Mouse (Mus musculus) megakaryocyte progenitor cell, adult 5-6 weeks (primary cell): ENCODE results near the gene Tmem147. TPM values are rescaled to one million over a fixed set of nuclear protein-coding genes. Genes with fewer than 3 reads are reported as not detected.

ENCODE experiments used
- ATAC-seq: replicated peaks from 2 replicates; pipeline ENCODE4 v1.8.0; 2016; ENCODE audit warnings: mild to moderate bottlenecking, moderate TSS enrichment, inconsistent platforms; ENCODE audit not compliant: poor library complexity
- total RNA-seq, 2 experiments: library from RNA; stranded (forward) in 1 of 2; stranded (reverse) in 1 of 2; fragments of 157-497, 149-512 nt in 1 of 2; fragments of 200-1000 nt in 1 of 2; gene quantifications; 2 replicates each; pipeline versions ENCODE4 v1.2.3 to v1.2.4; 2015 to 2017

Tmem147 gene
- total RNA-seq, 2 experiments from 2014 or later: 76.4 to 218 TPM

- ATAC-seq: no peak
Measured at GRCm38 (mm10) chr7:30728739-30729395, 473 bp downstream of the Tmem147 start.

- no peak for ATAC-seq
Measured at GRCm38 (mm10) chr7:30728214-30728613, 1.1 kb downstream of the Tmem147 start.

DNA sequence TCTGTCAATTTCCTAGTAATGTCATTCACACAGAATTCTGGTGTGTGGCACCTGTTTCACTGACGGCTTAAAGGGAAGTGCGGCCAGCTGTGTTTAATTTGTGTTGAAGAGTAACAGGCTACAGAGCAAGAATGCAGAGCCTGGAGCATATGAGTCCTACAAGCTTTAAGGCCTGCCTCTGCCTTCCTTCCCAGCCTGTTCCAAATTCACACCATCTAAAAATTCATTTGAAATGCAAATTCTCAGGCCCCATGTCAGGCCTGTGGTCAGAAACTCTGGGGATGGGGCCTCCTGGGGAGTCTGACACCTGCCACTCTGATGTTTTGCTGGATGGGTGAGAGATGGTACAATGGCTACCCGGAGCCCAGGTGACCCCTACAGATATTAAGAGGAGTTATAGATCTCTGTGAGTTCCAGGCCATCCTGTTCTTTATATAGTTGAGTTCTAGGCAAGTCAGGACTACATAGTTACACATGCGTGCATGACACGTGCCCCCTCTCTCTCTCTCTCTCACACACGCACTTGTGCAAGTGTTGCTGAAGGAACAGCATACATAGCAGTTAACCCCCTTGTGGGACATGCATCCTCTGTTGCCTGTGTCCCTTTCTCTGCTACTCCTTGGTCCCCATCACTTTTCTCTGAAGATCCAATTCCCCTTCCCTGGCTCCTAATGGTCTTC is 5.9 kb downstream of the Tmem147 start:
- ATAC-seq: no peak

- ATAC-seq: no peak
Measured at GRCm38 (mm10) chr7:30721286-30721685, 8.1 kb downstream of the Tmem147 start.

DNA sequence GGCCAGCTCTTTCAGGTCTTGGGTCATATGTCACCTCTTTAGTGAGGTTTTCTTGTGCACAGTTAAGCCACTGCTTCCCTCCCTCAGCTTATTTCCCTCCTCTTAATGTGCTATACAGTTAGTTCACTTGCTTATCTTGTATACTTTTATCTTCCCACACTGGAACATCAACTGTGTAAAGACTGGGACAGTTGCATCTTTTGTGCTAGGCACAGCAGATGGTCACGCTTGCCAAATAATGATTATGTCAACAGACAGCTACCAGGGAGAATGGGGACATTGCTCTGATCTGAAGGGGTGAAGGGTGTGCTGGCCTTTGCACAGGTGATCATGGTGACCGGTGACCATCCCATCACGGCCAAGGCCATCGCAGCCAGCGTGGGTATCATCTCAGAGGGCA is 9.7 kb downstream of the Tmem147 start:
- no peak for ATAC-seq

DNA sequence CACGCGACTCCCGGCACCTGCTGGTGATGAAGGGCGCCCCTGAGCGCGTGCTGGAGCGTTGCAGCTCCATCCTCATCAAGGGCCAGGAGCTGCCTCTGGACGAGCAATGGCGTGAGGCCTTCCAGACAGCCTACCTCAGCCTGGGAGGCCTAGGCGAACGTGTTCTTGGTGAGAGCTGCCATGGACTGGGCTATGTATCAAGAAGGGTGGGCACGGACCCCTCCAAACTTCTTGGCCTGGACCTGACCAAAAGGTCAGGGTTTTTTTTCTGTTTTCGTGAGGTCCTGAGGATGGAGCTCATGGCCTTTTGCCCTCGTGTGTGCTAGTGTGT is 11.7 kb downstream of the Tmem147 start:
- no peak for ATAC-seq

DNA sequence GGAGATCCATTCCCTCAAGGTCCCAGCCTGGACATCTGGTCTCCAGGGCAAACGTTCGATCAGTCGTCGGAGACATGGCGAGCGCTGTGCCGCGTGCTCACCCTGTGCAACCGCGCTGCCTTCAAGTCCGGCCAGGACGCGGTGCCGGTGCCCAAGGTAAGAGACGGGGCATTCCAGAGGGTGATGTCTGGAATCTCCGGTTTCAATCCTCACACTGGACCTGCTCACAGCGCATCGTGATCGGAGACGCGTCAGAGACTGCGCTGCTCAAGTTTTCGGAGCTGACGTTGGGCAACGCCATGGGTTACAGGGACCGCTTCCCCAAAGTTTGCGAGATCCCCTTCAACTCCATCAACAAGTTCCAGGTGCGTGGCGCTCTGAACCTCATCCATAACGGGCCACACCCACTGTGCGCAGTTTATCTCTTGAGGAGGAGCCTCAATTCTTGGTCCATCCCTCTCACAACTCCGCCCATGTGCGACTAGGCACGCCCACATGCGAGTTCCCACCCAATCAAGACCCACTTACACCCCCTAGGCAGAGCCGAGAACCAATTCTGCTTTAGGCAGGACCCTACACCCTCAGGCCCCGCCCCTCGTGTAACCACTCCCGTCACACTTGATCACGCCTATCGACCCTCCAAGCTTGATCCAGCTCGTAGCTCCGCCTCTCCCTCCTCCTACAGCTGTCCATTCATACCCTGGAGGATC is 12.2 kb downstream of the Tmem147 start:
- ATAC-seq: peak; percentile 96

DNA sequence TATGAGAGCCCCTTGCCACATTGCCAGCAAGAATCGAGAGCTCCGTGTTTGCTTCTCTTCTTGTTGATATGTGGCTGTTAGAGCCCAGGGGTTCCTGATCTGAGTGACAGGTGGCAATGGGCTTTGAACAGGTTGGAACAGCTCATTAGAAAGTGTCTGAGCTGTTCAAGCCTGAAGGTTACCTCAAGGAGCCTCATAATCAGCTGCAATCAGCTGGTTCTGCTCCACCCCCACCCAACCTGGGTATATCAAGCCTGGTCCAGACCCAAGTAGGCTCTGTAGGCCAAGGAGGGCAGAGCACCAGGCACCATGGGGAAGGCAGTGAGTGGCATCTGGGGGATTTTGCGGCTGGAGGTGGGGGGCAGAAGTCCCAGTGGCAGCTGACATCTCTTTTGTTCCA is 17.4 kb downstream of the Tmem147 start, which contains the start of gene Atp4a:
Atp4a (plus strand) TSS at position 268 of the 400 bp plus-strand sequence.
- no peak for ATAC-seq

DNA sequence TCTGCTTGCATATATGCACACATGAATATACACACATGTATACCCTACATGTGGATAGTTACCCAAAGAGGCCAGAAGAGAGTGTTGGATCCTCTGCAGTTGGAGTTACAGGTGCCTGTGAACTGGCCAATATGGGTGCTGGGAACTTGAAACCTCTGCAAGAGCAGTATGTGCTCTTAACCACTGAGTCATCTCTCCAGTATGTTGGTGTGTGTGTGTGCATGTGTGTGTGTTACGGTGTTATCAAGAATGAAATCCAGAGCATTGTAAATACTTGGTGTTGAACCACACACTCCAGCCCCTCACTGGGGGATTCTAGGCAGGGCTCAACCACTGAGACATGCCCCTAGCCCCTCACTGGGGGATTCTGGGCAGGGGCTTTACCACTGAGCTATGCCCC is 21.9 kb downstream of the Tmem147 start:
- no peak for ATAC-seq

GRCm38 (mm10) chr7:30706214-30706882 is 23.0 kb downstream of the Tmem147 start:
- ATAC-seq: peak; percentile 73

DNA sequence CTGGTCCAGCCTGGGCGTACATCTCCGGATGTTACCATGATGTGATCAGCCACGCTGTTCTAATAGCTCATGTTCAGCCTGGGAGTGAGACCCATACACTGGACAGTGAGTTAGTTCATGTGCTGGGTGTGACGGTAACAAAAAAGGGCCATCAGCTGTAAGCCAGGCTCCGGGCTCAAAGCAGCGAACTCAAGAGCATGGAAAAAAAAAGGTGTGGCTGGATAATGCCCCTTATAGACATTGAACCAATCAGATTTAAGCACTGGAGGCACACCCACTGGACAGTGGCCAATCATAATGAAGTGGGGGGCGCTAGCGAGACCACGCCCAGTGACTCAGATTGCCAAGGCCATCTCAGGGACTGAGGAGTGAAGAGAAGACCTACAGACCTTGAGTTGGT is 30.8 kb downstream of the Tmem147 start, which contains the start of gene 2200002J24Rik:
2200002J24Rik (plus strand) TSS at position 338 of the 400 bp plus-strand sequence.
- ATAC-seq: peak; percentile 69

- ATAC-seq: peak; percentile 93
Measured at GRCm38 (mm10) chr7:30698101-30698500, 31.2 kb downstream of the Tmem147 start.

DNA sequence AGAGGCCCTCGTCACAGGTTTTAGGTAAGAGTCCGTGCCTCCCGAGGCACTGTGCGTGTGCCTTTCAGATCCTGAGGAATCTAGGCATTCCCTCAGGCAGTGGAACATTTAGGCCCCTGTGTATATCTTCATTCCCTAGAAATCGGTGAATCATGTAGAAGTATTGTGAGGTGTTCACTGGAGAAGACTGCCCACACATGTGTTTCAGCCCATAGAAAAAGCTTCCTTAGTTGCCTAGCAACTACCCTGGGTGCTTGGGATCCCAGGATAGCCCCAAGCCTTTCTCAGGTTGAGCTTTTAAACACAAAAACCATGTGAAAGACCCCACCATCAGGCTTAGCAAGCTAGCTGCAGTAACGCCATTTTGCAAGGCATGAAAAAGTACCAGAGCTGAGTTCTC is 41.0 kb downstream of the Tmem147 start:
- no peak for ATAC-seq

DNA sequence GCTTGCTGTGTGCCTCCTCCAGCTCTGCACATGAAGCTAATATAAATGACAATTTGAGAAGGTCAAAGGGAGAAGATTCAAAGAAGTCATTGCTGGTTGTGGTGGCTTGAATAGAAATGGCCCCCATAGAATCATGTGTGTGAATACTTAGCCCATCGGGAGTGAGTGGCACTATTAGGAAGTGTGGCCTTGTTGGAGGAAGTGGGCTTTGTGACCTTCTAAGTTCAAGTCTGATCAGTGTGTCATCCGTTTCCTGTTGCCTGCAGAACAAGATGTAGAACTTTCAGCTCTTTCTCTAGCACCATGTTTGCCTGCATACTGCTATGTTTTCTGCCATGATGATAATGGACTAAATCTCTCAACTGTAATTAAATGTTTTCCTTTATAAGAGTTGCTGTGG is 45.9 kb downstream of the Tmem147 start:
- ATAC-seq: peak; percentile 57

DNA sequence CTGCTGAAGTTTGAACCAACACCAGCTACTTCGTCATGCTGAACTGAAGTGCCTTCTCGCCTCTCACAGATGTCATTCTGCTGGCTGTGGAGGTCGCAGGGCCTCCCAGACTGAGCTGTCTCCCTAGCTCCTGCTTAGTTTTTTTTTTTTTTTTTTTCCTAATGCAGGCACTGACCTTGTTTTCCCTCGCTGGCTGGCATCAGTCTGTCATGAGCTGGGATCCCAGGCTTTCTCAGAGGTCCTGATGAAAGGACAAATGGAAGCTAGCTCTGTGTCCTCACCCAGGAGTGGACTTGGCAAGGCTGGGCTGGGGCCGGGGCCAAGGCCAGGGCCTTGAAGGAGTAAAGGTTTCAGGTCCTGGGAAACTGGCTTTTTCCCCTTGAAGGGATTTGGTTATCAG is 47.4 kb downstream of the Tmem147 start:
- ATAC-seq: no peak

- no peak for ATAC-seq
Measured at GRCm38 (mm10) chr7:30678263-30678975, 50.9 kb downstream of the Tmem147 start.

Other genes with a start within 250 kb of the Tmem147 start
Only the 30 nearest of the 33 such genes appear.
- 4.5 and 5.8 TPM in 2 replicates for gene Arhgap33, start 194.5 kb downstream of the Tmem147 start, total RNA-seq (2015)
- 1.4 and 2.0 TPM in 2 replicates for gene Arhgap33, start 194.5 kb downstream of the Tmem147 start, total RNA-seq (2017)
- 11.7 and 12.2 TPM in 2 replicates for gene Hspb6, start 177.4 kb downstream of the Tmem147 start, total RNA-seq (2015)
- gene Hspb6, start 177.4 kb downstream of the Tmem147 start, total RNA-seq (2017): 3.5 and 4.4 TPM in 2 replicates
- gene Proser3, start 177.2 kb downstream of the Tmem147 start, total RNA-seq (2015): 11.5 and 16.3 TPM in 2 replicates
- gene Proser3, start 177.2 kb downstream of the Tmem147 start, total RNA-seq (2017): 1.8 and 4.7 TPM in 2 replicates
- 54.8 and 67.5 TPM in 2 replicates for gene Lin37, start 169.7 kb downstream of the Tmem147 start, total RNA-seq (2015)
- 27.2 and 39.8 TPM in 2 replicates for gene Lin37, start 169.7 kb downstream of the Tmem147 start, total RNA-seq (2017)
- 21.4 and 23.4 TPM in 2 replicates for gene U2af1l4, start 166.2 kb downstream of the Tmem147 start, total RNA-seq (2015)
- 86.9 and 96.7 TPM in 2 replicates for gene U2af1l4, start 166.2 kb downstream of the Tmem147 start, total RNA-seq (2017)
- gene Gm49396, start 166.2 kb downstream of the Tmem147 start, total RNA-seq (2015): 2.2 and 3.7 TPM in 2 replicates
- gene Gm49396, start 166.2 kb downstream of the Tmem147 start, total RNA-seq (2017): 3.4 and 3.9 TPM in 2 replicates
- gene Psenen, start 165.9 kb downstream of the Tmem147 start, total RNA-seq (2015): 181 and 202 TPM in 2 replicates
- 150 and 154 TPM in 2 replicates for gene Psenen, start 165.9 kb downstream of the Tmem147 start, total RNA-seq (2017)
- gene Igflr1, start 164.1 kb downstream of the Tmem147 start, total RNA-seq (2015): 7.2 and 9.2 TPM in 2 replicates
- gene Igflr1, start 164.1 kb downstream of the Tmem147 start, total RNA-seq (2017): not detected in 2 replicates
- 72.2 and 99.8 TPM in 2 replicates for gene Kmt2b, start 140.8 kb downstream of the Tmem147 start, total RNA-seq (2015)
- 11.7 and 14.5 TPM in 2 replicates for gene Kmt2b, start 140.8 kb downstream of the Tmem147 start, total RNA-seq (2017)
- not detected in 2 replicates for gene Zbtb32, start 130.6 kb downstream of the Tmem147 start, total RNA-seq (2015)
- not detected in 2 replicates for gene Zbtb32, start 130.6 kb downstream of the Tmem147 start, total RNA-seq (2017)
- 0.61 and 1.3 TPM in 2 replicates for gene Upk1a, start 116.7 kb downstream of the Tmem147 start, total RNA-seq (2015)
- gene Upk1a, start 116.7 kb downstream of the Tmem147 start, total RNA-seq (2017): 0.14 TPM in 1 of 2 replicates, not detected in the other
- 325 and 346 TPM in 2 replicates for gene Cox6b1, start 103.4 kb downstream of the Tmem147 start, total RNA-seq (2015)
- 428 and 592 TPM in 2 replicates for gene Cox6b1, start 103.4 kb downstream of the Tmem147 start, total RNA-seq (2017)
- not detected in 2 replicates for gene Etv2, start 93.7 kb downstream of the Tmem147 start, total RNA-seq (2015)
- gene Etv2, start 93.7 kb downstream of the Tmem147 start, total RNA-seq (2017): not detected in 2 replicates
- gene Rbm42, start 79.2 kb downstream of the Tmem147 start, total RNA-seq (2015): 43.9 and 52.2 TPM in 2 replicates
- gene Rbm42, start 79.2 kb downstream of the Tmem147 start, total RNA-seq (2017): 36.7 and 39.9 TPM in 2 replicates
- gene Haus5, start 64.5 kb downstream of the Tmem147 start, total RNA-seq (2015): 31.0 and 31.3 TPM in 2 replicates
- gene Haus5, start 64.5 kb downstream of the Tmem147 start, total RNA-seq (2017): 21.5 and 28.7 TPM in 2 replicates
- not detected in 2 replicates for gene Pmis2, start 57.9 kb downstream of the Tmem147 start, total RNA-seq (2015)
- not detected in 2 replicates for gene Pmis2, start 57.9 kb downstream of the Tmem147 start, total RNA-seq (2017)
- 0.69 TPM in 1 of 2 replicates, not detected in the other for gene 2200002J24Rik, start 30.6 kb downstream of the Tmem147 start, total RNA-seq (2015)
- not detected in 2 replicates for gene 2200002J24Rik, start 30.6 kb downstream of the Tmem147 start, total RNA-seq (2017)
- 1.2 and 1.3 TPM in 2 replicates for gene Atp4a, start 17.3 kb downstream of the Tmem147 start, total RNA-seq (2015)
- 0.37 and 0.51 TPM in 2 replicates for gene Atp4a, start 17.3 kb downstream of the Tmem147 start, total RNA-seq (2017)
- not detected in 2 replicates for gene Gapdhs, start 14.1 kb upstream of the Tmem147 start, total RNA-seq (2015)
- gene Gapdhs, start 14.1 kb upstream of the Tmem147 start, total RNA-seq (2017): not detected in 2 replicates
- 1.6 TPM in 2 replicates for gene Sbsn, start 21.9 kb upstream of the Tmem147 start, total RNA-seq (2015)
- 0.47 and 1.3 TPM in 2 replicates for gene Sbsn, start 21.9 kb upstream of the Tmem147 start, total RNA-seq (2017)
- 81.7 and 87.4 TPM in 2 replicates for gene Dmkn, start 34.2 kb upstream of the Tmem147 start, total RNA-seq (2015)
- gene Dmkn, start 34.2 kb upstream of the Tmem147 start, total RNA-seq (2017): 95.3 and 119 TPM in 2 replicates
- gene Krtdap, start 58.4 kb upstream of the Tmem147 start, total RNA-seq (2015): not detected in 2 replicates
- gene Krtdap, start 58.4 kb upstream of the Tmem147 start, total RNA-seq (2017): not detected in 2 replicates
- gene Ffar2, start 94.2 kb upstream of the Tmem147 start, total RNA-seq (2015): 8.5 and 8.8 TPM in 2 replicates
- 25.9 and 31.5 TPM in 2 replicates for gene Ffar2, start 94.2 kb upstream of the Tmem147 start, total RNA-seq (2017)
- not detected in 2 replicates for gene Ffar3, start 126.6 kb upstream of the Tmem147 start, total RNA-seq (2015)
- gene Ffar3, start 126.6 kb upstream of the Tmem147 start, total RNA-seq (2017): not detected in 2 replicates
- not detected in 2 replicates for gene Ffar1, start 132.0 kb upstream of the Tmem147 start, total RNA-seq (2015)
- not detected in 2 replicates for gene Ffar1, start 132.0 kb upstream of the Tmem147 start, total RNA-seq (2017)
- gene Cd22, start 150.8 kb upstream of the Tmem147 start, total RNA-seq (2015): 0.29 and 1.3 TPM in 2 replicates
- 0.07 and 0.29 TPM in 2 replicates for gene Cd22, start 150.8 kb upstream of the Tmem147 start, total RNA-seq (2017)
- gene Mag, start 185.3 kb upstream of the Tmem147 start, total RNA-seq (2015): 0.39 TPM in 1 of 2 replicates, not detected in the other
- 0.37 and 1.3 TPM in 2 replicates for gene Mag, start 185.3 kb upstream of the Tmem147 start, total RNA-seq (2017)
- not detected in 2 replicates for gene Hamp2, start 195.1 kb upstream of the Tmem147 start, total RNA-seq (2015)
- gene Hamp2, start 195.1 kb upstream of the Tmem147 start, total RNA-seq (2017): not detected in 2 replicates
- gene Hamp, start 214.5 kb upstream of the Tmem147 start, total RNA-seq (2015): not detected in 2 replicates
- not detected in 2 replicates for gene Hamp, start 214.5 kb upstream of the Tmem147 start, total RNA-seq (2017)
- gene Usf2, start 227.3 kb upstream of the Tmem147 start, total RNA-seq (2015): 92.6 and 97.4 TPM in 2 replicates
- gene Usf2, start 227.3 kb upstream of the Tmem147 start, total RNA-seq (2017): 137 and 162 TPM in 2 replicates